Mouse (Mus musculus) spleen, adult 12 weeks (tissue): ENCODE data around the gene B430305J03Rik.

ENCODE experiments used
- DNase-seq: peaks from one replicate; pipeline ENCODE4 v3.0.0; 2022; ENCODE audit warnings: low spot score

The B430305J03Rik gene

GRCm38 (mm10) chr3:61365779-61366373 lies at the start of gene B430305J03Rik:
TSS of gene B430305J03Rik (minus strand) at chr3:61365951.
- no peak for DNase-seq

GRCm38 (mm10) chr3:61409683-61410082 lies 43.9 kb upstream of the B430305J03Rik start:
- DNase-seq, result no peak

GRCm38 (mm10) chr3:61406921-61407320 lies 41.2 kb upstream of the B430305J03Rik start:
- no peak for DNase-seq

- DNase-seq, result no peak
Observed at GRCm38 (mm10) chr3:61400823-61401387, 35.2 kb upstream of the B430305J03Rik start.

- DNase-seq, result no peak
Observed at GRCm38 (mm10) chr3:61396728-61397127, 31.0 kb upstream of the B430305J03Rik start.

GRCm38 (mm10) chr3:61395382-61395781 lies 29.6 kb upstream of the B430305J03Rik start:
- DNase-seq, result no peak

- DNase-seq, result no peak
Observed at GRCm38 (mm10) chr3:61393520-61393919, 27.8 kb upstream of the B430305J03Rik start.

DNA sequence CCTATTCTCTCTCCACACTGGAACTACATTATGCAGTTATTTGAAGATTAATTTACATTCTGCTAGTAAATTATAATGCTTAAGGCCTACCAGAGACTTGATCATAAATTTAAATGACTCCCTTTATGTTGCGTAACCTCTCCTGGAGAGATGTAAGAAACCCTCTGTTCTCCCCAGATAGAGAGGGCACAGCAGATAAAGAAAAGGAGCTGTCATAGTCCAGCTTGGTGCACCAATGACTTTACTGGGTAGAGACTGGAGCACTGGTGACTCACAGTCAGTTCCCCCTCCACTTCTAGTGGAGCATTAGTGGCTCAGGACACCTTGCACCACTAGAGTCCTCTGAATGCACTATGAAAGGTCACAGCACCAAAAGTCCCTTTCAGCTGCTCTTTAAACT lies 27.1 kb upstream of the B430305J03Rik start:
- no peak for DNase-seq

DNA sequence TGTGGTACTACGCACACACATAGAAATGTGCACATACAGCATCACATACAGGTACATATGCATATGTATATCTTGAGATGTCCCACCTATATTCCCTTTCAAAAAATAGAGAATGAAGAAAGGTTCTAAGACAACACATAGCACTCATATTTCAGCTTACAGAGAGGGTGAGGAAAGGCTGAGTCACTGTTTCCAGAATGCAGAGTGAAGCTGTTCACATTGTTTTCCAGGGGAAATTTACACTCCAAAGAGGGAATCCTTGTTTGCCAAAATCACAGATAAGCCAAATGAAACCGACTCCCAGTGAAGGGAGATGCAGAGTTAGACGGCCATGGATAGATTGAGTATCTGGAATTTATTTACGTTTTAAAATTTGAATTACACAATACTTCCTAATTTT lies 25.8 kb upstream of the B430305J03Rik start:
- DNase-seq, result no peak

DNA sequence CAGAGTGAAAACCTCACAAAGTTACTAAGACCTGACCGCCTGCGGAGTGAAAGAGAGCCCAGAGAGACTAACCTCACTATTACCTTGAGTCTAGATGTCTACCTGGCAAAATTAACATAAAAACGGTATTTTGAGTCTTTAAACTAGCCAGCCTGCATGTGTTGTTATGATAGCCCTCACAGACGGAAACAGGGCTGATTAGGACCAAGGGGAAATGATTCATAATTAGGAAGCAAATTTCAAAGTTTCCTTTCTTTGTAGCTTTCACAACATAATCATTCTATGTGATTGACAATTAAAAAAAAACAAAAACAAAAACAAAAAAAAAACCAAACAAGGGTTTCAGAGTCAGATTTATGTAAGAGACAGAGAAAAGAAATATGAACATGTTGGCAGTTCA lies 20.6 kb upstream of the B430305J03Rik start:
- no peak for DNase-seq

DNA sequence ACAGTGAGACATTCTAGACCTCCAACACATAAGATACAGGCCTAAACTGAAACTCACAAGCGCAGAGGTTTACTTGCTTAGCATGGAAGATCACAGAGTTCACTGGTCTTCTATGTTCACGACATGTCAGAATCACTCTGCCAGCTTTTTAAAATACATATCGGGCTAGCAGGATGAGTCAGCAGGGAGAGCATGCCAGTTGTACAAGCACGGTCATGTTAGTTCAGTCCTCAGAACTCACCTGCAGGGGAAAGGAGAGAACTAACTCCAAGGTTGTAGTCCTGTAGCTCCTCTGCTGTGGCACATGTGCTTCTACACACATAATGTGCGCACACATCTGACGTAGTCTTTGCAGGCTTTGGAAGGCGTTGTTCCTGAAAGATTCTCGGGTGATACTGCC lies 10.2 kb upstream of the B430305J03Rik start:
- DNase-seq, result no peak

- no peak for DNase-seq
Observed at GRCm38 (mm10) chr3:61368446-61368845, 2.7 kb upstream of the B430305J03Rik start.

GRCm38 (mm10) chr3:61364978-61365778 lies 573 bp downstream of the B430305J03Rik start:
- DNase-seq, result peak; percentile 30

DNA sequence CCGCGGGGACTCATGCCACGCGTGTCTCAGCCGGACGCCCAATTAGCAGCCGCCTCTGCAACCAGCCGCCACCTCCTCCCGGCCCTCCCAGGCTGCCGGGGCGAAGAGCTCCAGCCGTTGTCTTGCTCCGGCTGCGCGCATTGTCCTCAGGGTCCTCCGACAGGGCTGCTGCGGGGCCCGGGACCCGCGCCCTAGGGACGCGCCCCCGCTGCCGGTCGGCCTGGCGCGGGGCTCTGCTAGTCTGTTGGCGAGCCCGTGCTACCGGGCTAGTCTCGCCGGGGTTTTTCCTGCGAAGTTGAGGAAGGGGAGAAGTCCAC lies 1.1 kb downstream of the B430305J03Rik start:
- no peak for DNase-seq

DNA sequence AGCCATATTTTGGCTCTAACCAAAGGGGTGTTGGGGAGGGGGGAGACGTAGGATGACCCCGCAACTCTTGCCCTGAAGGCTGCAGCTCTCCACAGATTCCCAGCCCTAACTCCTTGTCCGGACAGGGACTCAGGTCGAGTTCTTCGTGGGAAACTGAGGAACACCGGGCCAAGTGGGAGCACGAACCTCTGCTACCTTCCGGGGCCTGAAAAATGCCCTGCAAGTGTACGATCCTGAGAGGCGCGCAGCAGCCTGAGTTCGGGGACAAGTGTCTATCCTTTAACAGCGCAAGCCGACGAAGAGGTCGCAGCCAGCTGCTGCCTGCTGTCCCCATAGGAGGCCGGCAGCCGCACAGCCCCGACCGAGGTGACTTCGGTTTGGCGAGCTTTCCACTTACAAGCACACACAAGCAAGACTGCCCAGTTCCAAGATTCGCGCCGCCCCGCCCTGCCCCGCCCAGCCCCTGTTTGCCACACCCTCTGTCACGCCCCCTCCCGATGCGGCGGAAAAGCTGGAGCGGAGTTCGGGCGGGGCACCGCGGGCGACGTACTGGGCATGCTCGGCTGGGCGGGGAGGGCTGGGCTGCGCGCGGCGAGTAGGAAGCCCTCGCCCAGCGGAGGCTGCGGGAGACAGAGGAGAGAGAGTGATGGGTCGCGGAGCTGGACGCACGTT lies 1.6 kb downstream of the B430305J03Rik start:
- DNase-seq, result peak; percentile 82

- peak; percentile 55 for DNase-seq
Observed at GRCm38 (mm10) chr3:61363161-61363988, 2.4 kb downstream of the B430305J03Rik start.

DNA sequence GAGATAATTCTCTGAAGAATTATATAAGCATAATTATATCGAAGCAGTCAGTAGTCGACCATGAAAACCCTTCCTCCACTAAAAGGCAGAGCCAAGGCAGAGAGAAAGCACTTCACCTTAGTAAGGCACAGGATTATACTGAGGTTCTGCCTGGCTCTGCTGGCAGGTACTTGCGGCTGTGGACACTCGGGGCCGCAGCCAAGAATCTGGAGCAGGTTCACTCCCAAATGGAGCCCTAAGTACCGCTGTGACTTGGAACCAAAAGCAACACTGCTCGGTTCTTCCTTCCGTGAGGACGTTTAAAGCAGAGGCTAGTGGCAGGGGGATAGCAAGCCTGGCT lies 3.0 kb downstream of the B430305J03Rik start:
- no peak for DNase-seq

DNA sequence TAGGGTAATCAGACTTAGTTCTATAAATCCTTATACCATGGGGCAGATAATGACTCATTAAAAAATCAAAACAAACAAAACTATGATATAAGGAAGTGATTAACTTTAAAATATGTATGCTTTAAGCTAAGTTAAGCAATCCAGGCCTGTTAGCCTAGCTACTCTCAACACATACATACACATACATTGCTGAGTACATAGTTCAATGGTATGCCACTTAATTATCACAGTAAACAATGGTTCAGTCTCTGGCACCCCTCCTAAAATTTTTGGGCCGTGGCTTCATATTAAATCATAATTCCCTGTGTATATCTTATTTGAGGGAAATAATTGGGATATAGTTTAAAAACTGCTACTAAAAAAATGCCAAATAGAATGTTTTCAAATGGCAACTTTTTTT lies 4.4 kb downstream of the B430305J03Rik start, which contains the start of gene Rap2b:
Gene Rap2b, plus strand, starts transcription at position 301 of the 400 bp plus-strand sequence.
- DNase-seq, result no peak

DNA sequence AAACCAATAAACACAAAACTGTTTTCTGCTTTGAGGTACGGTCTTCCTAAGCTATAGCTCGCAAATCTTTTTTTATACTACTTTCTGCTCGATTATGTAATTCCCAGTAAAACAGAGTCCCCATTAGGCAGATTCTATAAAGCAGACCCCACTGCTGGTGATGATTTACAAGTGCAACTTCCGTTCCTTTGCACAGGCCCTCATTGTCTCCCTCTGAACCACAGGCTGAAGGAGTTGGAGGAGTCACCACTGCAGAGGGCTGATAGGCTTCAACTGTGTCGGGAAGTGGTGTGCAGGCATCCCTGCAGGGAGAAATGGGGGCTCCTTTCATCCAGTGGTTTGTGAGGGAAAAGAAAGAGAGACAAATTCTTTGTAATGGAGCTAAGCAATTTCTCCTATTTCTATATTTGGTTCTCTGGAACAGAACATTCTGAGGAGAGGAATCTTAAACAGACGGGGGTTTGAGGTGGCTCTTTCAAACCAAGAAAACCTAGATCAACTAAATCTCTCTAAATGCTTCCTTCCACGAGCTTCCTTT lies 6.9 kb downstream of the B430305J03Rik start:
- no peak for DNase-seq

DNA sequence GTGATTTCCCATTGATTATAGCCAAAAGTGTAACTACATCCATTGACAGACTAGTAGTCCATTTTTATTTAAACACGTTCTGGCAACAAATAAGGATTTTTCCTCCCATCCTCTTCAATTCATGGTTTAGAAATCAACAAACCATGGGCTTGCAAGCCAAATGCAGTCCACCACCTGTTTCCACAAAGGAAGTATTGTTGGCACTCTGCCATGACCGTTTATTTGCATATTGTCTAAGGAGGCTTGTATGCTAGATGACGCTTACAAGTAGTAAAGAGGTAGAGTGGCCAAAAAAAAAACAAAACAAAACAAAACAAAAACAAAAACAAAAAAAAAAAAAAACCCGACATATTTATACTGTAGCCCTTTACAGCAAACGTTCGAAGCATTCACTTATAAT lies 7.6 kb downstream of the B430305J03Rik start:
- no peak for DNase-seq

- DNase-seq, result no peak
Observed at GRCm38 (mm10) chr3:61355464-61355863, 10.3 kb downstream of the B430305J03Rik start.

DNA sequence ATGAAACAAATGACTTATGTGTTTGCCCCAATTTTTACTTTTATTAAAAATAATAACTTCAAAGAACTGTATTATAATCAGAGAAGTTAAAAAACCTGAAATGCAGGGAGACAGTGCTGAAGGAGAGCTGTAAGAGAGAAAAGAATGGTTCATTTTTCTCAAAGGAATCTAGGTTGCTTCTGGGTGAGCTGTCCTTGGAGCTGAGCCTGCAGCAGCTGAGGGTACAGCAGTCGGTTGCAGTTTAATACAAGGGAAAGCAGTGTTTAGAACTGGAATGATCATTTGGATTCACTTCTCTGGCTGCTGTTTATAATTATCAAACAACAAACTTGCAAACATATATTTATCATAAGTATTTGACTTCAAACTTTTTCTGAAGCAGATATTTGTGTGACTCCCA lies 16.3 kb downstream of the B430305J03Rik start:
- DNase-seq, result no peak
